Mouse (Mus musculus): ENCODE measurements around the gene Dus3l.
A peak's percentile ranks its signal among the peaks of the same experiment; 100 is the strongest.

Dus3l gene

GRCm38 (mm10) chr17:56764474-56765354 lies at the start of gene Dus3l:
Gene Dus3l, plus strand, starts transcription at chr17:56764757.
- peak; percentile 43 for DNase-seq (ENCODE audit: low spot score)

DNA sequence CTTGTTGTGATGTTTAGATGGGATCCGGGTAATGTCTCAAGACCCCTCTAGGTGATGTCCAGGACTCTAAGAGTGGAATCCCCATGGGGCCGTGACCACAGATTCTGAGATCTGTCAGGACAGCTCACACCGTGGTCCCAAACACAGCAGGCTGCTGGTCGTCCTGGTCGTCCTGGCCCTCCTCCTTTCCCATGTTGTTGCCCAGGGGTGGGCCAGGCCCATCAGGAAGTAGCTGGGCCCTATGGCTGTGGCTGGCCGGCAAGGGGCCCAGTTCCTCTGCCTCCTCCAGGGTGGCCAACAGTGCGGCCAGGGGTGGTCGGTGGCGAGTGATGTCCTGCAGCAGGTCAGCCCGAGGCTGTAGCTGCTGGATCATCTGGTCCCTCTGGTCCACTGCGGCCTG lies 49.2 kb upstream of the Dus3l start:
- DNase-seq (ENCODE audit: low spot score): no peak

DNA sequence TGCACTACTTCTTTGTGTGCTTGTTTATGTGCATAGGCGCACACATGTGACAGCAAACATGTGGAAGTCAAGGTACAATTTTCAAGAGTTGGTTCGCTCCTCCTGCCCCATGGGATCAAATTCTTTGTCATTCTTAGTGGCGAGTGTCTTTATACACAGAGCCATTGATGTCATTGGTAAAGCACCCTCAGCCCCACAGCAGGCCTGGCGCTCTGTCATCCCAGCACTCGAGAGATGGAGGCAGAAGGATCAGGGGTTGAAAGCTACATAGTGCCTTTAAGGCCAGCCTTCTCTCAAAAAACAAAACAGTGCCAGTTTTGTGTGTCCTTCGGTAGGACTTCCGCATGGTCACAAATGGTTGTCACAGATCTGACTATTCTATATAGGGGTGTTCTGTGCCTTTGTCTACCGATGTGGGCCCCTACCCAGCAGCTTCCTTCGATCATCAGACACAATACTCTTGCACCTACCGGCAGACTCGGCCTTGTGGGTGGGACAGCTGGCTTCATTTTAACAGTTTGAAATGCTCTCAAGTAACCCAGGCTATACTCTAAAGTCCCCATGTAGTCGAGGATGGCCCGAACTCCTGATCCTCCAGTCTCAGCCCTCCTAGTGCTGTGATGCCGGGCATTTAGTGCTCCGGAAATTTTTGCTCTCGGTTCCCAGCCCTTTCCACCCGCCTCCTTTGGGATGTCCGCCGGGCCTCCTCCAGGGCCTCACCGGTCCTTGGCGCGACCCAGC lies 48.5 kb upstream of the Dus3l start:
- DNase-seq (ENCODE audit: low spot score): no peak

DNA sequence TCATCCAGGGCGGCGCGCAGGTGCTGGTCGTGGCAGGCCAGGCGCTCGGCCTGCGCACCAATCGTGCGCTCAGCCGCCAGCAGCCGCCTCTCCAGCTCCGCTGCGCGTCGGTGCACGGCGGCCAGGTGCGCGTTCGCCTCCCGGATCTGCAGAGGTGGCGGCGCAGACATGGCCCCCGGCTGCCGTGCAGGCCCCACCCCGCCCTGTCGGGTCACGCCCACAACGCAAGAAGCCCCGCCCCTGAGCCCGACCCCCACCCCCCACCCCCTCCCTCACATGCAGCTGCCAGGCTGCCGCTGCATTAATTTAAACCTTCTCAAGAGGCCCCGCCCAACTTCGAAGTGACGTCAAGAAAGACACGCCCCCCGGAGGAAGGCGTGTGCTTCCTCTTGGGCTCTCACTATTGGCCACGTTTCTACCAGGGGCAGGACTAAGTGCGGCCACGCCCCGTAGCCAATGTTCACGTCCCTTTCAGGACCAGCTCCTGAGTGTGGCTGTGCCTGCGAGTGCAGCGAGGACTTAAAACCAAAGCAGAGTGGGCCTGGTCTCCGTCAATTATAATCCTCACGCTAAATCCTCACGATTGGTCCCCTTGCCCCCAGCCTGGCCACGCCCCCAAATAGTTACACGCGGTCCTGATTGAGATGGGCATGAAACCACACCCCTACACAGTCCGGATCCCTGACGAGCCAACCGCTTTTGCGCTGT lies 47.7 kb upstream of the Dus3l start:
- peak; percentile 84 for DNase-seq (ENCODE audit: low spot score)

- DNase-seq (ENCODE audit: low spot score): peak; percentile 86
These were observed 47.0 kb upstream of the Dus3l start, which contains the start of the genes Ndufa11 and Vmac for GRCm38 (mm10) chr17:56717363-56718058. Gene Ndufa11, plus strand, starts transcription at chr17:56717767. Gene Vmac, minus strand, starts transcription at chr17:56718022.

- DNase-seq (ENCODE audit: low spot score): no peak
These were observed 42.1 kb upstream of the Dus3l start for GRCm38 (mm10) chr17:56722441-56722840.

GRCm38 (mm10) chr17:56723419-56724161 lies 41.0 kb upstream of the Dus3l start:
- no peak for DNase-seq (ENCODE audit: low spot score)

GRCm38 (mm10) chr17:56727029-56727649 lies 37.4 kb upstream of the Dus3l start:
- no peak for DNase-seq (ENCODE audit: low spot score)

DNA sequence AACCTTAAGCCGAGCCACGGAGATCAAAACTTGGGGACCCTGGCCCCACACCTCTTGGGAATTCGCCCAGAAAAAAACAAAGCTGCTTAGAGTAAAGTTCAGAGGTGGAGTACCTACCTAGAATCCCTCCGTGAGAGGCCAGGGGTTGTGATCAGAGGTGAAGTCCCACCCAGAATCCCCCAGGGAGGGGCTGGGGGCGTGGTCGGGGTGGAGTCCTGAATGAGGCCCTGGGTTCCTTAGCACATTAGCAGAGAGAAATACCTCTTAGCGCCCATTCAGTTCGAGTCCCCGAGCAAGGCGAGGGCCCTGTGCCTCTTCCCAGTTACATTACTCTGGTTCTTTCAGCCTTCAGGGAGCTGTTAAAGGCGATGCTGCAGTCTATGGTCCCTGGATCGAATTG lies 36.9 kb upstream of the Dus3l start:
- no peak for DNase-seq (ENCODE audit: low spot score)

DNA sequence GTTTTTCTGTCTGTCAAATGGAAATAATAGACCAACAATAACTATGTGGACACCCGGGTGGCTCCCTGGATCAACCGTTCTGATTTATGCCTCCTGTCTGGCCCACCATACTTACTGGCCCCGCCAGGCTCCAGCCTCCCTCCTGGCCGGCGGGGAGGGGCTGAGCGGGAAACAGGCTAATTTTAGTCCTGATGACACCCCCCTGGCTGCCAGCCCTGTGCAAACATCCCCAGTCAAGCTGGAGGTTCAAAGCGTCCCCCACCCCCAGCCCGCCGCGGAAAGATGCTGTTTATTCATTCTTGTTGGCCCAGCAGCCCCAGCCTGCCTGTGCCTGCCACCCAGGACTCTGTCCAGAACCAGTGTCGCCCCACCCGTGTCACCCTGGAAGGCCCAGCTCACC lies 36.4 kb upstream of the Dus3l start:
- no peak for DNase-seq (ENCODE audit: low spot score)

DNA sequence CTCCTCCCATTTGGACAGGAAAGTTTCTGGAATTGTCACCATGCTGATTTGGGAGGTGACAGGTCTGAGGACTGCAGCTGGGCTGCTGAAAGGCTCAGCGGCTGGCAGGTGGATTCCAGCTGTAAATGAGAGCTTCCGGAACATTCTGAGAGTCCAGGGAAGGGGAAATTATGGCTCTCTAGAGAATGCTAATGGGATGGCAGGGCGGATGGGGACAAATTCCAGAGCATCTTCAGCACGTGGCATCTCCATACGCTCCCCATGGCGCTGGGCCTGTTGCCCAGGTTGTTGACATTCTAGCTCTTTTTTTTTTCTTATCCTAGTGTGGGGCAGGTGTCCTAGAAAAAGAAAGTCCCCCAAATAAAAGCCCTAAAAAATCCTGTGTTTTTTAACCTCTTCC lies 35.4 kb upstream of the Dus3l start:
- DNase-seq (ENCODE audit: low spot score): no peak

DNA sequence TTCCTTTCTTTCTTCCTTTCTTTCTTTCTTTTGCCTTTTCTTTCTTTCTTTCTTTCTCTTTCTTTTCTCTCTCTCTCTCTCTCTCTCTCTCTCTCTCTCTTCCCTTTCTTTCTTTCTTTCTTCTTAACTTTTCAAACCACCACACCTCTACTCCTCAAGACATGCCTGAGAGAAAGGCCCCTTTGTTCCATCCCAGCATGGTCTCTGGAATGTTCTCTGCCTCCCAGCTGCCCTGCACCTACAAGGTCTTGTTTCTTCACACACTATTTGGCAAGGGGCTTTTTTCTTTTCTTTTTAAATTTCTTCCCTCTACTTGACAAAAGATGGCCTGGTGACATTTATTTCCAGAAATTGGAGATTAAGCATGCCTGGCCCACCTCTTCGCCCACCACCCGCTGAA lies 34.9 kb upstream of the Dus3l start:
- no peak for DNase-seq (ENCODE audit: low spot score)

- DNase-seq (ENCODE audit: low spot score): no peak
These were observed 28.0 kb upstream of the Dus3l start for GRCm38 (mm10) chr17:56736534-56736933.

- DNase-seq (ENCODE audit: low spot score): no peak
These were observed 26.3 kb upstream of the Dus3l start for GRCm38 (mm10) chr17:56738221-56738620.

DNA sequence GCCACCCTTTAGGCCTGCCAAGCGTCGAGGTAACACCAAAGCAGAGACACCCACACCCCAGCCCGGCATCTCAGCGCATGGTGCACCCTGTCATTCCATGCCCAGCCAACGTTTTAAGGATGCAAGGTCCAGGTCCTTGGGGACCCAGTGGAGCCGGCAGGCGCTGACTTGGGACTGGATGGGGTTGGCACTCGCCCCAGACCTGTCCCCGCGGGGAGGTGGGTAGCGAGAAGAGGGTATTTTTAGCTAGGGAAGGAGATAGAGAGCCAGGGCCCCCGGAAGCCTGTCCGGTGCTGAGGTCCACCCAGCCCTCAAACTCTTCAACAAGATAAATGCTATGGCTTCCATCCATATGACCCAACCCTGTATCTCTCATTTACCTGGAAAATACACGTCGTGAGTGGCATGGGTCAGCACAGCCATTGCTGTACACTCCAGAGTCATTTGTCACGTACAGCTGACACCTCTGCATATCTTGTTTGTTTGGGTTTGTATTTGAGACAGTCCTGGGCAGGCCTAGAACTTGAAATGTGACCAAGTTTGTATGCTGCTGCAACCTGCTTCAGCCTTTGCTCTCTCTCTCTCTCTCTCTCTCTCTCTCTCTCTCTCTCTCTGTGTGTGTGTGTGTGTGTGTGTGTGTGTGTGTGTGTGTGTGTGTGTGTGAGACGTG lies 24.3 kb upstream of the Dus3l start:
- DNase-seq (ENCODE audit: low spot score): no peak

GRCm38 (mm10) chr17:56740788-56741160 lies 23.8 kb upstream of the Dus3l start:
- DNase-seq (ENCODE audit: low spot score): no peak

- DNase-seq (ENCODE audit: low spot score): no peak
These were observed 20.4 kb upstream of the Dus3l start for GRCm38 (mm10) chr17:56744173-56744572.

- no peak for DNase-seq (ENCODE audit: low spot score)
These were observed 13.0 kb upstream of the Dus3l start for GRCm38 (mm10) chr17:56751404-56752072.

- no peak for DNase-seq (ENCODE audit: low spot score)
These were observed 11.1 kb upstream of the Dus3l start for GRCm38 (mm10) chr17:56753452-56753851.
